Mouse (Mus musculus): ENCODE results near the gene Capn2. TPM values are rescaled to one million over a fixed set of nuclear protein-coding genes. Genes with fewer than 3 reads are reported as not detected.

The Capn2 gene
- polyA plus RNA-seq, 1 experiment from 2014 or later, result 281 TPM

- CTCF ChIA-PET, result no interaction called here
- no peak for TF ChIP-seq CTCF (IDR thresholded peaks at IDR 0.05)
- DNase-seq (ENCODE audit: low read depth, low spot score) (no peak), ATAC-seq (peak; percentile 35)
- in situ Hi-C loops (cut with MboI; ENCODE audit: low pct_unique_long_range_greater_than_20kb), result no loop called here
- H3K27me3 ChIP-seq, result no peaks in the 10 kb centered on the region
- POLR2A ChIA-PET, result interaction anchor here (1.9 to 2.7 kb wide), 3 partner anchors 13 to 26 kb away, joined by 7 to 11 read pairs (median 8); no protein-coding TSS in a partner anchor
These were observed 2.4 kb downstream of the Capn2 start for GRCm38 (mm10) chr1:182514803-182515590.

DNA sequence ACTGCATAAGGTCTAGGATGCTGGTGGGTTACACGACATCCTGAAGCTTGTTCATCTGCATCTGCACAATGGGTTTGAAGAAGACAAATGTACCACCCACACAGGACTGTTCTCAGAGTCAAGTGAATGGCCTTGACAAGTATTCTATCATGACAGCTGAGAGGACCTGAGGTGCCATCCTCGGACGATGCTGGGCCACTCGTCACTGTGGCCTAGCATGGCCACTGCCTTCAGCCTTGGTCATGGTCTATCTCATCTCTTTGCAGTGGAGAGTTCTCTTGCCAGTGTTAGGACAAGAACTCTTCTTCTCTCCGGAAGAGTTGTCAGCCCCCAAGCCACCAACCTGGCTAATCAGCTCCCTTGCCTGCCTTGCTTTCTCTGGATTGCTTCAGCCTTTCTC lies 3.7 kb downstream of the Capn2 start:
- in situ Hi-C loops (cut with MboI; ENCODE audit: low pct_unique_long_range_greater_than_20kb), result no loop called here
- ATAC-seq, result no peak
- CTCF ChIA-PET, result interaction anchor here (1.0 kb wide), 1 partner anchor 24 kb away, joined by 4 read pairs; no protein-coding TSS in a partner anchor
- no peak for TF ChIP-seq CTCF (IDR thresholded peaks at IDR 0.05)
- no peaks in the 10 kb centered on the region for H3K27me3 ChIP-seq
- POLR2A ChIA-PET, result interaction anchor here (2.0 kb wide), 1 partner anchor 14 kb away, joined by 7 read pairs; no protein-coding TSS in a partner anchor
- DNase-seq (ENCODE audit: low read depth, low spot score), result no peak

- no peaks in the 10 kb centered on the region for H3K27me3 ChIP-seq
- no peak for DNase-seq (ENCODE audit: low read depth, low spot score)
- no peak for TF ChIP-seq CTCF (IDR thresholded peaks at IDR 0.05)
- ChIA-PET POLR2A (interaction anchor here (1.2 to 1.7 kb wide), 2 partner anchors 12 to 32 kb away, joined by 3 read pairs; no protein-coding TSS in a partner anchor), CTCF (interaction anchor here (0.9 kb wide), 1 partner anchor 20 kb away, joined by 4 read pairs; no protein-coding TSS in a partner anchor)
- no peak for ATAC-seq
- in situ Hi-C loops (cut with MboI; ENCODE audit: low pct_unique_long_range_greater_than_20kb), result no loop called here
These were observed 4.5 kb downstream of the Capn2 start for GRCm38 (mm10) chr1:182512901-182513410.

GRCm38 (mm10) chr1:182511778-182512177 lies 5.6 kb downstream of the Capn2 start:
- POLR2A ChIA-PET, result interaction anchor here (0.9 to 1.7 kb wide), 4 partner anchors 9 to 31 kb away, joined by 3 to 4 read pairs (median 3); no protein-coding TSS in a partner anchor
- in situ Hi-C loops (cut with MboI; ENCODE audit: low pct_unique_long_range_greater_than_20kb), result no loop called here
- no peak for TF ChIP-seq CTCF (IDR thresholded peaks at IDR 0.05)
- no peaks in the 10 kb centered on the region for H3K27me3 ChIP-seq
- DNase-seq (ENCODE audit: low read depth, low spot score) (no peak), ATAC-seq (peak; percentile 45)
- CTCF ChIA-PET, result interaction anchor here (1.3 kb wide), 1 partner anchor 70 kb away, joined by 4 read pairs; no protein-coding TSS in a partner anchor

- no peak for TF ChIP-seq CTCF (IDR thresholded peaks at IDR 0.05)
- no peaks in the 10 kb centered on the region for H3K27me3 ChIP-seq
- DNase-seq (ENCODE audit: low read depth, low spot score), result no peak
- CTCF ChIA-PET, result no interaction called here
- no peak for ATAC-seq
- POLR2A ChIA-PET, result no interaction called here
- in situ Hi-C loops (cut with MboI; ENCODE audit: low pct_unique_long_range_greater_than_20kb), result no loop called here
These were observed 6.3 kb downstream of the Capn2 start for GRCm38 (mm10) chr1:182511073-182511472.

DNA sequence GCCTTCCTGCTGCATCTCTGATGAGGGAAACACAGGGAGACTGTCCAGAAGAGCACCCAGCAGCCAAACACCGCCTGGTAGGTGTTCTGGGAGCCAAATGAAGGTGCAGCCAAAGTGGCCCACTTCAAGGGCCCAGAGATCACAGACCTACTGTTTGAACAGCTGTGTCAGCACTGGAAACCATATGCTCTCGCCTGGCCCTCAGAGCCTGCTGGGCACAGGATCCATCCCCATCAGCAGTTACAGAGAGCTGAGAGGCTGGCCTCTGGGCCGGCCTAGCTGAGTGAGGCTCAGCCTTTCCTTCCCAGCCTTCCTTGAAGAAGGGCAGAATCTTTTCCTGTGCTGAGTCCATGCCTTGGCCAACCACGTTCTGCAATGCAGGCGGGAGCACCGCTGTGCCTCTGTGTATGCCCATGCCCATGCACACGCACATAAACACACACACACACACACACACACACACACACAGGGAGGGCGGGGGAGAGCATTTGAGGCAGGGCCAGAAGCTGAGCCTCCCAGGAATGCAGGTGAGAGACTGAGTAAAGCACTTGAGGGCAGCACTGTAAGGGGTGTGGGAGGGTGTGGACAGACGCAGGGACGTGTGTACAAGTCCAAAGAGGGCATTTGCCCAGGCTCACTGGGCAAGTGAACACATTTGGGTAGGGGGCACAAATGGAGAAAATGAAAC lies 8.2 kb downstream of the Capn2 start:
- ChIA-PET CTCF (no interaction called here), POLR2A (no interaction called here)
- H3K27me3 ChIP-seq, result no peaks in the 10 kb centered on the region
- TF ChIP-seq CTCF (IDR thresholded peaks at IDR 0.05), result no peak
- ATAC-seq (no peak), DNase-seq (ENCODE audit: low read depth, low spot score) (no peak)
- in situ Hi-C loops (cut with MboI; ENCODE audit: low pct_unique_long_range_greater_than_20kb), result no loop called here

- DNase-seq (ENCODE audit: low read depth, low spot score), result no peak
- in situ Hi-C loops (cut with MboI; ENCODE audit: low pct_unique_long_range_greater_than_20kb), result no loop called here
- no peaks in the 10 kb centered on the region for H3K27me3 ChIP-seq
- ChIA-PET CTCF (interaction anchor here (0.8 to 1.4 kb wide), 4 partner anchors 8 to 21 kb away, joined by 3 to 4 read pairs (median 4); no protein-coding TSS in a partner anchor), POLR2A (interaction anchor here (0.6 to 1.3 kb wide), 3 partner anchors 11 to 38 kb away, joined by 3 read pairs; partner anchors contain the start of gene Capn2)
- ATAC-seq, result peak; percentile 55
- no peak for TF ChIP-seq CTCF (IDR thresholded peaks at IDR 0.05)
These were observed 11.0 kb downstream of the Capn2 start for GRCm38 (mm10) chr1:182506229-182506986.

GRCm38 (mm10) chr1:182505291-182505690 lies 12.1 kb downstream of the Capn2 start:
- DNase-seq (ENCODE audit: low read depth, low spot score) (no peak), ATAC-seq (no peak)
- no peaks in the 10 kb centered on the region for H3K27me3 ChIP-seq
- ChIA-PET POLR2A (no interaction called here), CTCF (no interaction called here)
- in situ Hi-C loops (cut with MboI; ENCODE audit: low pct_unique_long_range_greater_than_20kb), result no loop called here
- TF ChIP-seq CTCF (IDR thresholded peaks at IDR 0.05), result no peak

- no peaks in the 10 kb centered on the region for H3K27me3 ChIP-seq
- no peak for TF ChIP-seq CTCF (IDR thresholded peaks at IDR 0.05)
- CTCF ChIA-PET, result no interaction called here
- DNase-seq (ENCODE audit: low read depth, low spot score) (no peak), ATAC-seq (no peak)
- POLR2A ChIA-PET, result no interaction called here
- in situ Hi-C loops (cut with MboI; ENCODE audit: low pct_unique_long_range_greater_than_20kb), result no loop called here
These were observed 13.2 kb downstream of the Capn2 start for GRCm38 (mm10) chr1:182504223-182504622.
